Comparison of ENCODE assay signal across 9 mouse cellular contexts in genomic region chr5:120269416-120269860, GRCm38 (mm10).
A peak's percentile ranks its signal among the peaks of the same experiment; 100 is the strongest.
DNase-seq lines count a peak whose midpoint lies in the region; ATAC-seq lines count a peak whose summit lies in the region.
"Had no signal": no experiment of that assay in that cellular context is flagged by ENCODE, and none has a peak within 500 bp of the region (broad histone marks: within the 10 kb centered on the region; RNA-seq: fewer than 3 reads in every experiment).

No protein-coding gene starts in this region.

- H3K4me3 ChIP-seq in kidney, embryonic 15.5 days (replicated peaks), result 0 out of 2 replicates have a peak overlapping the region, but pooled peaks have one; percentile 7
- no peak overlapping the region for H3K4me3 ChIP-seq in forebrain, embryonic 15.5 days
- no peak overlapping the region for H3K4me3 ChIP-seq in midbrain, embryonic 12.5 days

- no peaks in the 10 kb centered on the region for H3K36me3 ChIP-seq in kidney, embryonic 15.5 days
- no peaks in the 10 kb centered on the region for H3K36me3 ChIP-seq in forebrain, embryonic 15.5 days
- H3K36me3 ChIP-seq in midbrain, embryonic 12.5 days, result no peaks in the 10 kb centered on the region

- no peaks in the 10 kb centered on the region for H3K9me3 ChIP-seq in kidney, embryonic 15.5 days (replicated peaks)
- no peaks in the 10 kb centered on the region for H3K9me3 ChIP-seq in forebrain, embryonic 15.5 days
- H3K9me3 ChIP-seq in midbrain, embryonic 12.5 days, result no peaks in the 10 kb centered on the region

- ATAC-seq in kidney, embryonic 15.5 days (replicated peaks; ENCODE audit: low FRiP score), result no peak
- peak; percentile 67 for ATAC-seq in forebrain, embryonic 15.5 days (replicated peaks)
- ATAC-seq in midbrain, embryonic 12.5 days (ENCODE audit: low FRiP score, low read depth), result peak; percentile 55; the same call in 1 of the 2 replicates

- H3K9ac ChIP-seq in kidney, embryonic 15.5 days, result no peak overlapping the region
- no peak overlapping the region for H3K9ac ChIP-seq in forebrain, embryonic 15.5 days (replicated peaks)
- peak overlapping the region; percentile 4; the same call in 1 of the 2 replicates for H3K9ac ChIP-seq in midbrain, embryonic 12.5 days (replicated peaks)

- H3K4me2 ChIP-seq in kidney, embryonic 15.5 days, result peak overlapping the region; percentile 40
- H3K4me2 ChIP-seq in forebrain, embryonic 15.5 days (replicated peaks), result peak overlapping the region; percentile 20
- peak overlapping the region; percentile 21 for H3K4me2 ChIP-seq in midbrain, embryonic 12.5 days (replicated peaks)

- 7% methylated on average over 22 of the region's 22 CpGs for WGBS in kidney, embryonic 15.5 days
- 8% methylated on average over 22 of the region's 22 CpGs for WGBS in forebrain, embryonic 15.5 days
- 9% methylated on average over 22 of the region's 22 CpGs for WGBS in midbrain, embryonic 12.5 days

- no peak for DNase-seq in kidney, adult 9 months
- peak; percentile 51 for DNase-seq in embryo, embryonic 11 days
- no peak for DNase-seq in urinary bladder, adult 18-20 months (ENCODE audit: low spot score in 2 of 2)
- DNase-seq in thymus, postnatal 25 days, result no peak
- DNase-seq in c-Kit-positive CD71-positive TER-119-positive erythroid progenitor cells, embryonic 14.5 days (ENCODE audit: low spot score), result no peak
- DNase-seq: kidney, postnatal 36 days had no signal

- peaks cover 9% of the 10 kb centered on the region; the same call in 1 of the 2 replicates for H3K4me1 ChIP-seq in kidney, embryonic 15.5 days
- H3K4me1 ChIP-seq in forebrain, embryonic 15.5 days, result peaks cover 18% of the 10 kb centered on the region
- H3K4me1 ChIP-seq in midbrain, embryonic 12.5 days, result peaks cover 32% of the 10 kb centered on the region

- peaks cover 52% of the 10 kb centered on the region for H3K27me3 ChIP-seq in kidney, embryonic 15.5 days
- H3K27me3 ChIP-seq in forebrain, embryonic 15.5 days, result no peaks in the 10 kb centered on the region
- H3K27me3 ChIP-seq in midbrain, embryonic 12.5 days, result peaks cover 89% of the 10 kb centered on the region

- H3K27ac ChIP-seq in kidney, embryonic 15.5 days, result no peak overlapping the region
- peak overlapping the region; percentile 61 for H3K27ac ChIP-seq in forebrain, embryonic 15.5 days (replicated peaks)
- peak overlapping the region; percentile 86 for H3K27ac ChIP-seq in midbrain, embryonic 12.5 days (replicated peaks)
